8 mouse cellular contexts compared by ENCODE assay signal in genomic region chr8:84723571-84723900, GRCm38 (mm10). TPM values are rescaled to one million over a fixed set of nuclear protein-coding genes. Genes with fewer than 3 reads are reported as not detected.
A peak's percentile ranks its signal among the peaks of the same experiment; 100 is the strongest.
DNase-seq lines count a peak whose midpoint lies in the region; ATAC-seq and TF ChIP-seq lines count a peak whose summit lies in the region.

No protein-coding gene starts in this region.

- H3K9ac ChIP-seq in lung, postnatal 0 days (replicated peaks; ENCODE audit: low read depth) = no peak overlapping the region

- H3K9me3 ChIP-seq in lung, postnatal 0 days (ENCODE audit: low read length) = no peaks in the 10 kb centered on the region
- H3K9me3 ChIP-seq in midbrain, embryonic 10.5 days (replicated peaks) = no peaks in the 10 kb centered on the region

- peaks cover 17% of the 10 kb centered on the region for H3K36me3 ChIP-seq in lung, postnatal 0 days (ENCODE audit: insufficient read depth, low read length)
- no peaks in the 10 kb centered on the region for H3K36me3 ChIP-seq in kidney, adult 2 months (ENCODE audit: control insufficient read depth, insufficient read depth, low read length)
- no peaks in the 10 kb centered on the region for H3K36me3 ChIP-seq in midbrain, embryonic 10.5 days

- TF ChIP-seq EP300 in lung, postnatal 0 days (IDR thresholded peaks at IDR 0.05) = no peak

- WGBS in lung, postnatal 0 days = 25% methylated on average over 7 of the region's 7 CpGs
- WGBS in kidney, adult 2 months = 34% methylated on average over 7 of the region's 7 CpGs
- 22% methylated on average over 7 of the region's 7 CpGs for WGBS in midbrain, embryonic 10.5 days

- H3K4me3 ChIP-seq in lung, postnatal 0 days (ENCODE audit: low read depth, low read length) = no peak overlapping the region
- no peak overlapping the region for H3K4me3 ChIP-seq in kidney, adult 2 months (ENCODE audit: insufficient read depth, low read depth, low read length)
- H3K4me3 ChIP-seq in midbrain, embryonic 10.5 days = peak overlapping the region; percentile 19; the same call in 1 of the 2 replicates

- TF ChIP-seq CTCF in lung, postnatal 0 days (IDR thresholded peaks at IDR 0.05) = no peak
- no peak for TF ChIP-seq CTCF in kidney, adult 2 months (conservative IDR thresholded peaks at IDR 0.05; ENCODE audit: insufficient read depth, insufficient read length, low read depth, low read length)

- H3K27me3 ChIP-seq in lung, postnatal 0 days (replicated peaks; ENCODE audit: insufficient read depth, low read length) = no peaks in the 10 kb centered on the region
- no peaks in the 10 kb centered on the region for H3K27me3 ChIP-seq in kidney, adult 2 months (replicated peaks; ENCODE audit: control insufficient read depth, insufficient read depth, low read length)
- H3K27me3 ChIP-seq in midbrain, embryonic 10.5 days (ENCODE audit: low read depth, poor library complexity, severe bottlenecking) = peaks cover 100% of the 10 kb centered on the region

- peaks cover 36% of the 10 kb centered on the region for H3K4me1 ChIP-seq in lung, postnatal 0 days (ENCODE audit: insufficient read depth, low read depth, low read length)
- H3K4me1 ChIP-seq in kidney, adult 2 months (ENCODE audit: control insufficient read depth, insufficient read depth, low read length) = peaks cover 23% of the 10 kb centered on the region
- peaks cover 47% of the 10 kb centered on the region for H3K4me1 ChIP-seq in midbrain, embryonic 10.5 days

- TF ChIP-seq POLR2A in kidney, adult 2 months (IDR thresholded peaks at IDR 0.05; ENCODE audit: low read depth, low read length) = no peak

- peak overlapping the region; percentile 25 for H3K4me2 ChIP-seq in lung, postnatal 0 days (replicated peaks; ENCODE audit: low read depth, low read length)

- H3K27ac ChIP-seq in lung, postnatal 0 days (ENCODE audit: low read length) = peak overlapping the region; percentile 3
- H3K27ac ChIP-seq in kidney, adult 2 months (ENCODE audit: insufficient read depth, low read depth, low read length) = peak overlapping the region; percentile 84
- H3K27ac ChIP-seq in midbrain, embryonic 10.5 days (replicated peaks) = peak overlapping the region; percentile 77

- intact Hi-C loops in gastrocnemius, postnatal 36 days (cut with DNase I) = no loop called here

- ATAC-seq in lung, postnatal 0 days = no peak
- peak; percentile 51 for ATAC-seq in erythroblast, adult 5-6 weeks (replicated peaks; ENCODE audit: low FRiP score, poor library complexity, severe bottlenecking)

- no peak for DNase-seq in lung, postnatal 0 days (ENCODE audit: low spot score)
- no peak for DNase-seq in lung, postnatal 14 days
- peak; percentile 59 for DNase-seq in kidney, adult 2 months
- DNase-seq in midbrain, embryonic 10.5 days (ENCODE audit: low spot score) = no peak
- DNase-seq in gastrocnemius, postnatal 36 days = no peak
- no peak for DNase-seq in frontal cortex, postnatal 14 days (ENCODE audit: low spot score in 2 of 2)
- DNase-seq in adrenal gland, adult 8-10 months = no peak

RNA-seq across cellular contexts. Expression of gene G430095P16Rik, which starts 0.7 kb away (rescaled TPM):
- polyA plus RNA-seq in lung, postnatal 0 days (2015; fragmentation: Nextera tagmentation; extraction: Ambion mirVana) = 2.0 and 2.8 TPM in 2 replicates
- 7.9 and 18.1 TPM in 2 replicates for total RNA-seq in erythroblast, adult 5-6 weeks (2015; ENCODE audit: low replicate concordance)
- total RNA-seq in erythroblast, adult 5-6 weeks (2017; ENCODE audit: low replicate concordance) = 3.6 and 12.9 TPM in 2 replicates
- 0.65 and 0.81 TPM in 2 replicates for polyA plus RNA-seq in kidney, adult 2 months (2012; rRNA removed)
- 1.1 and 1.4 TPM in 2 replicates for polyA plus RNA-seq in midbrain, embryonic 10.5 days (2016; fragmentation: Nextera tagmentation; extraction: Ambion mirVana)
- 1 to 10 TPM in 1 of 2 experiments, not detected in 1; 1.0 TPM for total RNA-seq in gastrocnemius, postnatal 36 days (2021)
- total RNA-seq in adrenal gland, adult 8-10 months (2022) = under 1 TPM in 2 of 4 experiments, not detected in 2; 0.52 to 0.73 TPM

RNA-seq across cellular contexts. Expression of gene Lyl1, which starts 22.3 kb away (rescaled TPM):
- 11.6 and 13.9 TPM in 2 replicates for polyA plus RNA-seq in lung, postnatal 0 days (2015; fragmentation: Nextera tagmentation; extraction: Ambion mirVana)
- 37.4 and 40.3 TPM in 2 replicates for total RNA-seq in erythroblast, adult 5-6 weeks (2015; ENCODE audit: low replicate concordance)
- total RNA-seq in erythroblast, adult 5-6 weeks (2017; ENCODE audit: low replicate concordance) = 43.1 and 44.2 TPM in 2 replicates
- 3.2 and 4.1 TPM in 2 replicates for polyA plus RNA-seq in kidney, adult 2 months (2012; rRNA removed)
- polyA plus RNA-seq in midbrain, embryonic 10.5 days (2016; fragmentation: Nextera tagmentation; extraction: Ambion mirVana) = 4.8 and 5.8 TPM in 2 replicates
- total RNA-seq in gastrocnemius, postnatal 36 days (2021) = 1 to 10 TPM in 1 of 2 experiments, under 1 TPM in 1; 0.96 to 1.4 TPM
- 1 to 10 TPM; 3.1 to 5.6 (median 4.2) TPM for total RNA-seq in adrenal gland, adult 8-10 months (2022)

RNA-seq across cellular contexts. Expression of gene Nacc1, which starts 35.9 kb away (rescaled TPM):
- polyA plus RNA-seq in lung, postnatal 0 days (2015; fragmentation: Nextera tagmentation; extraction: Ambion mirVana) = 7.1 and 7.4 TPM in 2 replicates
- 12.7 and 19.9 TPM in 2 replicates for total RNA-seq in erythroblast, adult 5-6 weeks (2015; ENCODE audit: low replicate concordance)
- total RNA-seq in erythroblast, adult 5-6 weeks (2017; ENCODE audit: low replicate concordance) = 8.2 and 13.1 TPM in 2 replicates
- 85.8 and 93.9 TPM in 2 replicates for polyA plus RNA-seq in kidney, adult 2 months (2012; rRNA removed)
- polyA plus RNA-seq in midbrain, embryonic 10.5 days (2016; fragmentation: Nextera tagmentation; extraction: Ambion mirVana) = 24.8 and 26.3 TPM in 2 replicates
- 10 to 100 TPM; 18.1 to 20.1 TPM for total RNA-seq in gastrocnemius, postnatal 36 days (2021)
- total RNA-seq in adrenal gland, adult 8-10 months (2022) = 10 to 100 TPM; 81.0 to 86.9 (median 83.7) TPM

RNA-seq across cellular contexts. Expression of gene Trmt1, which starts 37.4 kb away (rescaled TPM):
- 38.4 and 43.4 TPM in 2 replicates for polyA plus RNA-seq in lung, postnatal 0 days (2015; fragmentation: Nextera tagmentation; extraction: Ambion mirVana)
- 9.8 and 16.9 TPM in 2 replicates for total RNA-seq in erythroblast, adult 5-6 weeks (2015; ENCODE audit: low replicate concordance)
- 18.3 and 21.5 TPM in 2 replicates for total RNA-seq in erythroblast, adult 5-6 weeks (2017; ENCODE audit: low replicate concordance)
- 73.7 and 98.9 TPM in 2 replicates for polyA plus RNA-seq in kidney, adult 2 months (2012; rRNA removed)
- polyA plus RNA-seq in midbrain, embryonic 10.5 days (2016; fragmentation: Nextera tagmentation; extraction: Ambion mirVana) = 56.4 and 58.1 TPM in 2 replicates
- 10 to 100 TPM; 39.8 to 43.3 TPM for total RNA-seq in gastrocnemius, postnatal 36 days (2021)
- total RNA-seq in adrenal gland, adult 8-10 months (2022) = 100 to 1,000 TPM in 2 of 4 experiments, 10 to 100 TPM in 2; 75.4 to 109 (median 88.5) TPM

Comparison
In these comparisons a context has a peak if more than half of its experiments do, and no peak if none do; other contexts are left out.
1. H3K27ac ChIP-seq: peak in every context shown above with its lines; median percentile 84 in kidney, adult 2 months; 77 in midbrain, embryonic 10.5 days; 3 in lung, postnatal 0 days.
2. RNA of gene Lyl1, which starts 22.3 kb away (total RNA-seq): 37.4 to 44.2 TPM in erythroblast, adult 5-6 weeks; 3.1 to 5.6 TPM in adrenal gland, adult 8-10 months and 0.96 to 1.4 TPM in gastrocnemius, postnatal 36 days; every median in the first group is over 4 times any median in the second.